19 mouse cellular contexts compared by ENCODE assay signal in the genomic region with DNA sequence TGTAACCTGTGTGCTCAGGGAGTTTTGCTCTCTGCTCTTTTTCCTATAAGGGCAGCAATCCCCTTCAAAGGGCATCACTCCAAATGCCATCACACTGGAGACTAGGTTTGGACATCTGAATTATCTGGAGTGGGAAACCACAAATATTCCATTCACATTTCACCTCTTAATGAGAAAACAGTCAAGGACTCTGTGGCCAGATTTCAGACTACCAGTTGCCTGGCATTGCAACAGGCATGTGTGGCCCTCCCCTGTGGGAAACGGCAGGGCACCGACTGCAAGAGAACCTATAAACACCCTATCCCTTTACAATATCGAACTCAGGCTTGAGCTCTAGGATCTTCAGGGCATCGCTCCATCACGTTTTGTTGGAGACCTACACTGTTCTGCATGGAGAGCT.
"Had no signal": no experiment of that assay in that cellular context is flagged by ENCODE, and none has a peak within 500 bp of the region (broad histone marks: within the 10 kb centered on the region; RNA-seq: fewer than 3 reads in every experiment).

No protein-coding gene starts in this region.

- DNase-seq: liver, postnatal 0 days; lung, adult 2 months; lung, postnatal 14 days; lung, postnatal 36 days; retina, postnatal 1 day; right cerebral cortex, adult 18-20 months; right cerebral cortex, postnatal 25 days; right cerebral cortex, postnatal 4 days; spleen, adult 18-20 months; thymus, adult 18-20 months; thymus, postnatal 14 days; thymus, postnatal 36 days had no signal

- H3K36me3 ChIP-seq: lung, embryonic 15.5 days; midbrain, embryonic 13.5 days; midbrain, embryonic 15.5 days; neural tube, embryonic 13.5 days; neural tube, embryonic 15.5 days had no signal

- H3K4me3 ChIP-seq: lung, embryonic 15.5 days; megakaryocyte, embryonic 14.5 days; midbrain, embryonic 13.5 days; midbrain, embryonic 15.5 days; neural tube, embryonic 13.5 days; neural tube, embryonic 15.5 days had no signal

- H3K4me2 ChIP-seq: lung, embryonic 15.5 days; midbrain, embryonic 11.5 days; midbrain, embryonic 13.5 days; midbrain, embryonic 15.5 days; neural tube, embryonic 13.5 days; neural tube, embryonic 15.5 days had no signal

- H3K27me3 ChIP-seq: lung, embryonic 15.5 days; megakaryocyte, embryonic 14.5 days; midbrain, embryonic 13.5 days; midbrain, embryonic 15.5 days; neural tube, embryonic 13.5 days; neural tube, embryonic 15.5 days had no signal
